Mouse (Mus musculus) heart, embryonic 10.5 days (tissue): ENCODE data around the gene Nudt7. TPM values are rescaled to one million over a fixed set of nuclear protein-coding genes. Genes with fewer than 3 reads are reported as not detected.

Experiments
- DNase-seq: peaks from one replicate; pipeline ENCODE4 v3.0.0-alpha.2; 2017; ENCODE audit warnings: low spot score
- H3K27ac ChIP-seq: fragments of 300-500 bp; sonication (generic); 2 replicates; pipeline ENCODE4 v1.5.1; 2016; ENCODE audit warnings: mild to moderate bottlenecking
- H3K27me3 ChIP-seq: fragments of 300-500 bp; sonication (generic); 2 replicates; pipeline ENCODE4 v1.6.1; 2016; ENCODE audit warnings: mild to moderate bottlenecking; ENCODE audit not compliant: poor library complexity, insufficient read depth, severe bottlenecking
- H3K36me3 ChIP-seq: fragments of 300-500 bp; sonication (generic); 2 replicates; pipeline ENCODE4 v1.6.1; 2016; ENCODE audit warnings: mild to moderate bottlenecking, moderate library complexity
- H3K4me1 ChIP-seq: fragments of 300-500 bp; sonication (generic); 2 replicates; pipeline ENCODE4 v1.6.1; 2016; ENCODE audit warnings: mild to moderate bottlenecking
- H3K4me3 ChIP-seq: fragments of 300-500 bp; sonication (generic); 2 replicates; pipeline ENCODE4 v1.5.1; 2016; ENCODE audit warnings: mild to moderate bottlenecking, moderate library complexity
- H3K9me3 ChIP-seq: fragments of 300-500 bp; sonication (generic); 2 replicates; pipeline ENCODE4 v1.6.1; 2016; ENCODE audit warnings: mild to moderate bottlenecking, moderate library complexity
- WGBS: fragments of 180-500 bp; shearing (Covaris S2); methylation state at CpG from one replicate; pipeline ENCODE4 v1.1.7; 2016; 5-methylcytosine and 5-hydroxymethylcytosine counted together
- polyA plus RNA-seq: library from polyadenylated mRNA; unstranded; fragments of >200 nt; fragmentation: Nextera tagmentation; extraction: Ambion mirVana; gene quantifications from 2 replicates; pipeline ENCODE4 v1.2.1, GENCODE M21; 2016

Gene Nudt7
- polyA plus RNA-seq, 1 experiment from 2014 or later = 20.5 TPM

GRCm38 (mm10) chr8:114123611-114124010 lies 9.7 kb upstream of the Nudt7 start:
- Histone ChIP-seq H3K27ac (no peak overlapping the region), H3K4me1 (no peaks in the 10 kb centered on the region), H3K27me3 (no peaks in the 10 kb centered on the region), H3K9me3 (no peaks in the 10 kb centered on the region), H3K4me3 (no peak overlapping the region), H3K36me3 (no peaks in the 10 kb centered on the region)
- DNase-seq = no peak
- WGBS = 63% methylated on average over 3 of the region's 3 CpGs

- H3K27me3 ChIP-seq = no peaks in the 10 kb centered on the region
- DNase-seq = no peak
- H3K27ac ChIP-seq = no peak overlapping the region
- no peaks in the 10 kb centered on the region for H3K36me3 ChIP-seq
- H3K9me3 ChIP-seq = no peaks in the 10 kb centered on the region
- 78% methylated on average over 4 of the region's 4 CpGs for WGBS
- no peak overlapping the region for H3K4me3 ChIP-seq
- no peaks in the 10 kb centered on the region for H3K4me1 ChIP-seq
These were observed 9.1 kb upstream of the Nudt7 start for GRCm38 (mm10) chr8:114124084-114124750.

GRCm38 (mm10) chr8:114130838-114131237 lies 2.5 kb upstream of the Nudt7 start:
- no peak overlapping the region for H3K4me3 ChIP-seq
- no peaks in the 10 kb centered on the region for H3K27me3 ChIP-seq
- no peak overlapping the region for H3K27ac ChIP-seq
- H3K4me1 ChIP-seq = peaks cover 8% of the 10 kb centered on the region; the same call in 1 of the 2 replicates
- H3K9me3 ChIP-seq = no peaks in the 10 kb centered on the region
- no peaks in the 10 kb centered on the region for H3K36me3 ChIP-seq
- no peak for DNase-seq
- WGBS = 81% methylated on average over 7 of the region's 7 CpGs

- no peak overlapping the region for H3K27ac ChIP-seq
- no peaks in the 10 kb centered on the region for H3K27me3 ChIP-seq
- H3K36me3 ChIP-seq = no peaks in the 10 kb centered on the region
- H3K9me3 ChIP-seq = no peaks in the 10 kb centered on the region
- WGBS = 87% methylated on average over 4 of the region's 4 CpGs
- no peak for DNase-seq
- H3K4me3 ChIP-seq = no peak overlapping the region
- H3K4me1 ChIP-seq = peaks cover 8% of the 10 kb centered on the region; the same call in 1 of the 2 replicates
These were observed 1.9 kb upstream of the Nudt7 start for GRCm38 (mm10) chr8:114131421-114131820.

GRCm38 (mm10) chr8:114133050-114133509 lies 277 bp upstream of the Nudt7 start:
- WGBS = 30% methylated on average over 14 of the region's 14 CpGs

GRCm38 (mm10) chr8:114136750-114137149 lies 3.4 kb downstream of the Nudt7 start:
- no peaks in the 10 kb centered on the region for H3K9me3 ChIP-seq
- H3K27ac ChIP-seq = no peak overlapping the region
- no peak for DNase-seq
- H3K4me3 ChIP-seq = no peak overlapping the region
- no peaks in the 10 kb centered on the region for H3K36me3 ChIP-seq
- WGBS = 88% methylated on average over 1 of the region's 1 CpGs
- H3K4me1 ChIP-seq = peaks cover 8% of the 10 kb centered on the region; the same call in 1 of the 2 replicates
- no peaks in the 10 kb centered on the region for H3K27me3 ChIP-seq

More at GRCm38 (mm10) chr8:114133050-114133509, 277 bp upstream of the Nudt7 start:
- peak overlapping the region; percentile 69 for H3K4me3 ChIP-seq
- DNase-seq = no peak
- H3K9me3 ChIP-seq = no peaks in the 10 kb centered on the region
- no peaks in the 10 kb centered on the region for H3K36me3 ChIP-seq
- H3K27ac ChIP-seq = no peak overlapping the region
- H3K27me3 ChIP-seq = no peaks in the 10 kb centered on the region
- H3K4me1 ChIP-seq = peaks cover 8% of the 10 kb centered on the region; the same call in 1 of the 2 replicates

- no peaks in the 10 kb centered on the region for H3K9me3 ChIP-seq
These were observed 3.8 kb downstream of the Nudt7 start for GRCm38 (mm10) chr8:114137181-114137580.

GRCm38 (mm10) chr8:114140437-114140836 lies 7.1 kb downstream of the Nudt7 start:
- DNase-seq = no peak
- no peaks in the 10 kb centered on the region for H3K27me3 ChIP-seq
- H3K4me1 ChIP-seq = no peaks in the 10 kb centered on the region
- H3K36me3 ChIP-seq = no peaks in the 10 kb centered on the region
- no peak overlapping the region for H3K4me3 ChIP-seq
- no peaks in the 10 kb centered on the region for H3K9me3 ChIP-seq
- WGBS = 66% methylated on average over 2 of the region's 2 CpGs
- no peak overlapping the region for H3K27ac ChIP-seq

More at GRCm38 (mm10) chr8:114137181-114137580, 3.8 kb downstream of the Nudt7 start:
- Histone ChIP-seq H3K4me1 (peaks cover 8% of the 10 kb centered on the region; the same call in 1 of the 2 replicates), H3K27ac (no peak overlapping the region), H3K36me3 (no peaks in the 10 kb centered on the region), H3K27me3 (no peaks in the 10 kb centered on the region), H3K4me3 (no peak overlapping the region)
- DNase-seq = no peak
- 54% methylated on average over 5 of the region's 5 CpGs for WGBS

- Histone ChIP-seq H3K27ac (no peak overlapping the region), H3K4me3 (no peak overlapping the region), H3K4me1 (no peaks in the 10 kb centered on the region), H3K36me3 (no peaks in the 10 kb centered on the region), H3K9me3 (no peaks in the 10 kb centered on the region), H3K27me3 (no peaks in the 10 kb centered on the region)
- no peak for DNase-seq
These were observed 8.8 kb downstream of the Nudt7 start for GRCm38 (mm10) chr8:114142199-114142598.

GRCm38 (mm10) chr8:114143645-114144290 lies 10.4 kb downstream of the Nudt7 start:
- Histone ChIP-seq H3K4me1 (no peaks in the 10 kb centered on the region), H3K27me3 (no peaks in the 10 kb centered on the region), H3K27ac (no peak overlapping the region), H3K9me3 (no peaks in the 10 kb centered on the region), H3K36me3 (peaks cover 11% of the 10 kb centered on the region), H3K4me3 (no peak overlapping the region)
- 84% methylated on average over 4 of the region's 4 CpGs for WGBS
- DNase-seq = no peak

- no peak overlapping the region for H3K27ac ChIP-seq
- peaks cover 7% of the 10 kb centered on the region; the same call in 1 of the 2 replicates for H3K36me3 ChIP-seq
- H3K4me1 ChIP-seq = no peaks in the 10 kb centered on the region
- H3K4me3 ChIP-seq = no peak overlapping the region
- DNase-seq = no peak
- H3K9me3 ChIP-seq = no peaks in the 10 kb centered on the region
- 80% methylated on average over 6 of the region's 6 CpGs for WGBS
- no peaks in the 10 kb centered on the region for H3K27me3 ChIP-seq
These were observed 20.1 kb downstream of the Nudt7 start for GRCm38 (mm10) chr8:114153311-114154045.

GRCm38 (mm10) chr8:114158586-114158985 lies 25.2 kb downstream of the Nudt7 start:
- Histone ChIP-seq H3K4me1 (no peaks in the 10 kb centered on the region), H3K27ac (no peak overlapping the region), H3K4me3 (no peak overlapping the region), H3K27me3 (no peaks in the 10 kb centered on the region), H3K36me3 (no peaks in the 10 kb centered on the region), H3K9me3 (no peaks in the 10 kb centered on the region)
- 68% methylated on average over 2 of the region's 2 CpGs for WGBS
- no peak for DNase-seq

GRCm38 (mm10) chr8:114159666-114160065 lies 26.3 kb downstream of the Nudt7 start:
- WGBS = 79% methylated on average over 3 of the region's 3 CpGs

More at GRCm38 (mm10) chr8:114159666-114160065, 26.3 kb downstream of the Nudt7 start:
- no peak overlapping the region for H3K4me3 ChIP-seq
- no peaks in the 10 kb centered on the region for H3K27me3 ChIP-seq
- H3K27ac ChIP-seq = no peak overlapping the region
- DNase-seq = no peak
- no peaks in the 10 kb centered on the region for H3K4me1 ChIP-seq
- no peaks in the 10 kb centered on the region for H3K9me3 ChIP-seq
- no peaks in the 10 kb centered on the region for H3K36me3 ChIP-seq
